Mouse (Mus musculus) hindbrain, embryonic 15.5 days (tissue): ENCODE measurements around the gene Grxcr1. TPM values are rescaled to one million over a fixed set of nuclear protein-coding genes. Genes with fewer than 3 reads are reported as not detected.

Experiments
- ATAC-seq: fragments of 200-750 bp; cut with Nextera tagmentation; 2 replicates; pipeline ENCODE4 v1.8.0; 2017; ENCODE audit warnings: low read depth, moderate number of reproducible peaks, moderate TSS enrichment; ENCODE audit not compliant: low FRiP score
- H3K27ac ChIP-seq: fragments of 300-500 bp; sonication (generic); replicated peaks from 2 replicates; pipeline ENCODE4 v1.5.1; 2015; ENCODE audit warnings: mild to moderate bottlenecking, inconsistent platforms
- H3K27me3 ChIP-seq: fragments of 300-500 bp; sonication (generic); 2 replicates; pipeline ENCODE4 v1.6.1; 2015; ENCODE audit warnings: control low read depth, inconsistent platforms
- H3K36me3 ChIP-seq: fragments of 300-500 bp; sonication (generic); 2 replicates; pipeline ENCODE4 v1.6.1; 2015; ENCODE audit warnings: control low read depth, inconsistent platforms
- H3K4me1 ChIP-seq: fragments of 300-500 bp; sonication (generic); replicated peaks from 2 replicates; pipeline ENCODE4 v1.6.1; 2015; ENCODE audit warnings: control low read depth, inconsistent platforms
- H3K4me2 ChIP-seq: fragments of 300-500 bp; sonication (generic); 2 replicates; pipeline ENCODE4 v1.6.1; 2015; ENCODE audit warnings: moderate library complexity, mild to moderate bottlenecking, inconsistent platforms
- H3K4me3 ChIP-seq: fragments of 300-500 bp; sonication (generic); 2 replicates; pipeline ENCODE4 v1.5.1; 2015; ENCODE audit warnings: mild to moderate bottlenecking, inconsistent platforms
- H3K9ac ChIP-seq: fragments of 300-500 bp; sonication (generic); 2 replicates; pipeline ENCODE4 v1.6.1; 2015; ENCODE audit warnings: inconsistent platforms
- H3K9me3 ChIP-seq: fragments of 300-500 bp; sonication (generic); 2 replicates; pipeline ENCODE4 v1.6.1; 2016; ENCODE audit warnings: control low read depth, inconsistent platforms
- WGBS: fragments of 180-500 bp; shearing (Covaris S2); methylation state at CpG from one replicate; pipeline ENCODE4 v1.1.7; 2015; 5-methylcytosine and 5-hydroxymethylcytosine counted together
- polyA plus RNA-seq: library from polyadenylated mRNA; unstranded; fragments of >200 nt; fragmentation: Nextera tagmentation; extraction: Ambion mirVana; gene quantifications from 2 replicates; pipeline ENCODE4 v1.2.1, GENCODE M21; 2015

Gene Grxcr1
- polyA plus RNA-seq, 1 experiment from 2014 or later = 0.14 TPM

DNA sequence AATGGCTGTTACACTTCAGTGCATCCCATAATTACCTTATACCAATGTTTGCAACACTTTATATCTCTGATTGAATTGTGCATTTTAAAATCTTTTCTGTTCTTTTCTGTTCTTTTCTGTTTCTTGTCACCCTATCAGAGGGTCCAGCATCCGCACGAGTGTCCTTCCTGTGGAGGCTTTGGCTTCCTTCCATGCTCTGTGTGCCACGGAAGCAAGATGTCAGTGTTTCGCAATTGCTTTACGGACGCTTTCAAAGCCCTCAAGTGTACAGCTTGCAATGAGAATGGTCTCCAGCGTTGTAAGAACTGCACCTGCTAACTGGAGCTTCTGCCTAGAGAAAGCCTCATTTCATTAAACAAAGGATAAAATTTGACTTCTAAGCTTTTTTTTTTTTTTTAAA, 134.3 kb downstream of the Grxcr1 start:
- H3K27me3 ChIP-seq = no peaks in the 10 kb centered on the region
- H3K27ac ChIP-seq = no peak overlapping the region
- H3K9me3 ChIP-seq = no peaks in the 10 kb centered on the region
- no peak overlapping the region for H3K9ac ChIP-seq
- no peak overlapping the region for H3K4me2 ChIP-seq
- no peak for ATAC-seq
- 80% methylated on average over 7 of the region's 7 CpGs for WGBS
- no peaks in the 10 kb centered on the region for H3K4me1 ChIP-seq
- no peaks in the 10 kb centered on the region for H3K36me3 ChIP-seq
- no peak overlapping the region for H3K4me3 ChIP-seq

Other genes with a start within 250 kb of the Grxcr1 start
- 49.4 and 56.7 TPM in 2 replicates for gene Atp8a1, start 184.4 kb upstream of the Grxcr1 start, polyA plus RNA-seq
- gene Gm5108, start 90.2 kb upstream of the Grxcr1 start, polyA plus RNA-seq = not detected in 2 replicates
- gene Gm21905, start 85.4 kb upstream of the Grxcr1 start, polyA plus RNA-seq = not detected in 2 replicates